Mouse (Mus musculus) limb, embryonic 14.5 days (tissue): ENCODE data around the gene Serpinb6c. TPM values are rescaled to one million over a fixed set of nuclear protein-coding genes. Genes with fewer than 3 reads are reported as not detected.

Source experiments
- ATAC-seq: fragments of 200-750 bp; cut with Nextera tagmentation; 2 replicates; pipeline ENCODE4 v1.8.0; 2017; ENCODE audit warnings: low read depth, moderate number of reproducible peaks, moderate TSS enrichment; ENCODE audit not compliant: low FRiP score
- DNase-seq: peaks from one replicate; pipeline ENCODE4 v3.0.0-alpha.2; 2015; ENCODE audit warnings: low spot score
- H3K27ac ChIP-seq: fragments of 300-500 bp; sonication (generic); replicated peaks from 2 replicates; pipeline ENCODE4 v1.5.1; 2014; ENCODE audit warnings: low read depth, mild to moderate bottlenecking, low read length, moderate library complexity, mixed read lengths
- H3K27me3 ChIP-seq: fragments of 300-500 bp; sonication (generic); 2 replicates; pipeline ENCODE4 v1.6.1; 2014; ENCODE audit warnings: low read length, mixed read lengths; ENCODE audit not compliant: control insufficient read depth, insufficient read depth
- H3K36me3 ChIP-seq: fragments of 300-500 bp; sonication (generic); 2 replicates; pipeline ENCODE4 v1.6.1; 2014; ENCODE audit warnings: mild to moderate bottlenecking, low read length, moderate library complexity, mixed read lengths; ENCODE audit not compliant: control insufficient read depth, insufficient read depth
- H3K4me1 ChIP-seq: fragments of 300-500 bp; sonication (generic); 2 replicates; pipeline ENCODE4 v1.6.1; 2014; ENCODE audit warnings: antibody characterized with exemption, low read length, mixed read lengths; ENCODE audit not compliant: control insufficient read depth, insufficient read depth
- H3K4me2 ChIP-seq: fragments of 300-500 bp; sonication (generic); replicated peaks from 2 replicates; pipeline ENCODE4 v1.6.1; 2014; ENCODE audit warnings: low read depth, mild to moderate bottlenecking, low read length, moderate library complexity; ENCODE audit not compliant: severe bottlenecking
- H3K4me3 ChIP-seq: fragments of 300-500 bp; sonication (generic); replicated peaks from 2 replicates; pipeline ENCODE4 v1.5.1; 2014; ENCODE audit warnings: low read length
- H3K9ac ChIP-seq: fragments of 300-500 bp; sonication (generic); 2 replicates; pipeline ENCODE4 v1.6.1; 2014; ENCODE audit warnings: mild to moderate bottlenecking, low read depth, low read length, moderate library complexity; ENCODE audit not compliant: severe bottlenecking
- H3K9me3 ChIP-seq: fragments of 300-500 bp; sonication (generic); 2 replicates; pipeline ENCODE4 v1.6.1; 2016; ENCODE audit warnings: low read length; ENCODE audit not compliant: control insufficient read depth
- POLR2A ChIP-seq: fragments of 200-500 bp; IDR thresholded peaks from 2 replicates; pipeline ENCODE4 v1.8.0; 2012; ENCODE audit warnings: inconsistent platforms, mild to moderate bottlenecking, moderate library complexity, borderline replicate concordance; ENCODE audit not compliant: insufficient read depth, insufficient read length; ENCODE audit errors: extremely low read depth
- WGBS: fragments of 180-500 bp; shearing (Covaris S2); extraction: QIAGEN DNeasy Blood & Tissue Kit; methylation state at CpG from one replicate; pipeline ENCODE4 v1.1.7; 2014; 5-methylcytosine and 5-hydroxymethylcytosine counted together
- polyA plus RNA-seq, 2 experiments: library from polyadenylated mRNA; depleted of rRNA in 1 of 2; stranded (reverse) in 1 of 2; unstranded in 1 of 2; fragments of >200 nt; fragmentation: Nextera tagmentation in 1 of 2; extraction: Ambion mirVana in 1 of 2; gene quantifications; 2 replicates each; pipeline versions ENCODE4 v1.2.1 to v1.2.3; 2012 to 2014

Gene Serpinb6c
- polyA plus RNA-seq, 2 experiments, result 0.25 to 0.80 TPM

DNA sequence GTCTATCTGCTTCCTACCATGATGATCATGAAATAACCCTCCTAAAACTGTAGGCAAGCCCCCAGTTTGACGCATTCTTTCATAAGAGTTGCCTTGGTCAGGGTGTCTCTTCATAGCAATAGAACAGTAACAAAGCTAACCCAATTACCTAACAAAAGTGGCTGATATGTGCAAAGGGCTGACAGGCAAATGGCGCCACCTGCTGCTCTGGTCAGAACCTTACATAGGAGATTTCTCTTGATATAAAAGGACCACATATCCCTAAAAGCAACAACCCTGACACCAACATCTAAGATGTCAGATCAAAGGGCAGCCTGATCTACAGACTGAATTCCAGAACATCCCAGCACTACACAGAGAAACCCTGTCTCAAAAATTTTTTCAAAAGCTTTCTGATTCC lies 11.3 kb downstream of the Serpinb6c start:
- no peaks in the 10 kb centered on the region for H3K27me3 ChIP-seq
- no peaks in the 10 kb centered on the region for H3K9me3 ChIP-seq
- ATAC-seq (no peak), DNase-seq (peak; percentile 30)
- no peak overlapping the region for H3K27ac ChIP-seq
- no peak overlapping the region for H3K4me2 ChIP-seq
- H3K36me3 ChIP-seq, result no peaks in the 10 kb centered on the region
- no peak overlapping the region for H3K4me3 ChIP-seq
- no peak for TF ChIP-seq POLR2A
- no peak overlapping the region for H3K9ac ChIP-seq
- 31% methylated on average over 2 of the region's 2 CpGs for WGBS
- H3K4me1 ChIP-seq, result no peaks in the 10 kb centered on the region

DNA sequence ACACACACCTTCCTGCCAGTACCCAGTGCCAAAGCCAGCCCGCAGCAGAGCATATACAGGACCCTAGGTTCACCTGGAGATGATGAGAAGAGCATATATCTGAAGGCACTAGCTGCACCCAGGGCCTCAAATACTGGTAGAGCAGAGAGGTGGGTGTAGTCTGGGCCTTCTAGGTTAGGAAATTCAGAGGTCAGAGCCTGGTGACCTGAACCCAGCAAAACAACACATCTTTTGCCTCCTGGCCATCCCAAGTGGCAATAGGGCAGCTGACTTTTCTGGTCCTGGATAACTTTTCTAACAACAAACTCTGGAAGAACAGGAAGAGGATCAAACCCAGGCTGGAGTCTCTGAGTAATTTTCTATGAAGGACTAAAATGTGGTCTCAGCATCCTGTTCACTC lies 62.2 kb downstream of the Serpinb6c start, which contains the start of gene Serpinb6e:
Gene Serpinb6e, minus strand, starts transcription at position 101 of the 400 bp plus-strand sequence.
- Histone ChIP-seq H3K36me3 (no peaks in the 10 kb centered on the region), H3K4me1 (no peaks in the 10 kb centered on the region), H3K9ac (no peak within 1 kb of the TSS), H3K4me3 (no peak within 1 kb of the TSS), H3K4me2 (no peak within 1 kb of the TSS), H3K27ac (no peak within 1 kb of the TSS), H3K27me3 (no peaks in the 10 kb centered on the region), H3K9me3 (no peaks in the 10 kb centered on the region)
- ATAC-seq, result no peak
- no peak for DNase-seq
- no peak for TF ChIP-seq POLR2A
- 61% methylated on average over 1 of the region's 1 CpGs for WGBS

DNA sequence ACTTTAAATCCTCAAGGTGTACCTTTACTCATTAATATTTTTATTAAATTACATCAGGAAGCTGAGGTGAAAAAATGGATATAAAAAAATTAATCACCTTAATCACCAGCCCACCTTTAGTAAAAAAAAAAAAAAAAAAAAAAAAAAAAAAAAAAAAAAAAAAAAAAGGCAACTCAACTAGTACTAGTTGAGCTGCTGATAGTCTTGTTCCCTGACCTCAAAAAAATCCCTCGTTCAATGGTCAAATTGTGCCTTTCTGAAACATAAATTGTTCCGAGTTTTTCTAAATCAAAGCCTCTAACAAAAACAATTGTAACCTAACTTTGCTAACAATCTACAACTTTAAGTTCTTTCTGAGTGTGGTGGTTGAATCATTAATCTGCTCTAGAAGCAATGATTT lies 74.8 kb downstream of the Serpinb6c start:
- Histone ChIP-seq H3K4me1 (no peaks in the 10 kb centered on the region), H3K4me3 (no peak overlapping the region), H3K4me2 (no peak overlapping the region), H3K36me3 (no peaks in the 10 kb centered on the region), H3K9me3 (no peaks in the 10 kb centered on the region), H3K9ac (no peak overlapping the region), H3K27me3 (no peaks in the 10 kb centered on the region), H3K27ac (no peak overlapping the region)
- ATAC-seq (no peak), DNase-seq (no peak)
- no peak for TF ChIP-seq POLR2A
- 79% methylated on average over 2 of the region's 2 CpGs for WGBS

Other genes with a start within 250 kb of the Serpinb6c start
- not detected in 2 replicates for gene Serpinb6d, start 244.3 kb downstream of the Serpinb6c start, polyA plus RNA-seq (2012; rRNA removed)
- gene Serpinb6d, start 244.3 kb downstream of the Serpinb6c start, polyA plus RNA-seq (2014; fragmentation: Nextera tagmentation; extraction: Ambion mirVana), result not detected in 2 replicates
- 0.05 TPM in 1 of 2 replicates, not detected in the other for gene Serpinb6e, start 62.3 kb downstream of the Serpinb6c start, polyA plus RNA-seq (2012; rRNA removed)
- not detected in 2 replicates for gene Serpinb6e, start 62.3 kb downstream of the Serpinb6c start, polyA plus RNA-seq (2014; fragmentation: Nextera tagmentation; extraction: Ambion mirVana)
- gene Nqo2, start 59.0 kb upstream of the Serpinb6c start, polyA plus RNA-seq (2012; rRNA removed), result 8.1 and 10.1 TPM in 2 replicates
- gene Nqo2, start 59.0 kb upstream of the Serpinb6c start, polyA plus RNA-seq (2014; fragmentation: Nextera tagmentation; extraction: Ambion mirVana), result 15.4 and 16.1 TPM in 2 replicates
- gene Ripk1, start 96.7 kb upstream of the Serpinb6c start, polyA plus RNA-seq (2012; rRNA removed), result 8.7 and 10.7 TPM in 2 replicates
- gene Ripk1, start 96.7 kb upstream of the Serpinb6c start, polyA plus RNA-seq (2014; fragmentation: Nextera tagmentation; extraction: Ambion mirVana), result 16.1 and 17.1 TPM in 2 replicates
- gene Serpinb6a, start 97.1 kb upstream of the Serpinb6c start, polyA plus RNA-seq (2012; rRNA removed), result 58.0 and 61.7 TPM in 2 replicates
- gene Serpinb6a, start 97.1 kb upstream of the Serpinb6c start, polyA plus RNA-seq (2014; fragmentation: Nextera tagmentation; extraction: Ambion mirVana), result 83.2 and 85.5 TPM in 2 replicates
- 34.4 and 37.9 TPM in 2 replicates for gene Bphl, start 131.9 kb upstream of the Serpinb6c start, polyA plus RNA-seq (2012; rRNA removed)
- gene Bphl, start 131.9 kb upstream of the Serpinb6c start, polyA plus RNA-seq (2014; fragmentation: Nextera tagmentation; extraction: Ambion mirVana), result 44.3 and 49.9 TPM in 2 replicates
- 328 and 445 TPM in 2 replicates for gene Tubb2a, start 172.3 kb upstream of the Serpinb6c start, polyA plus RNA-seq (2012; rRNA removed)
- 150 and 170 TPM in 2 replicates for gene Tubb2a, start 172.3 kb upstream of the Serpinb6c start, polyA plus RNA-seq (2014; fragmentation: Nextera tagmentation; extraction: Ambion mirVana)
- gene Tubb2b, start 224.8 kb upstream of the Serpinb6c start, polyA plus RNA-seq (2012; rRNA removed), result 376 and 378 TPM in 2 replicates
- 28.5 TPM in 2 replicates for gene Tubb2b, start 224.8 kb upstream of the Serpinb6c start, polyA plus RNA-seq (2014; fragmentation: Nextera tagmentation; extraction: Ambion mirVana)